Mouse (Mus musculus): Measurements from ENCODE around the gene Sp140. TPM values are rescaled to one million over a fixed set of nuclear protein-coding genes. Genes with fewer than 3 reads are reported as not detected.
"Not testable (repeated sequence)": the region's sequence is repeated elsewhere in the genome, so short reads cannot be mapped to it uniquely, and the experiment has no call there.

Gene Sp140
- total RNA-seq (2012; rRNA removed) (7.3 and 8.2 TPM in 2 replicates), polyA plus RNA-seq (2012; ENCODE audit: insufficient read depth in 1 of 2, insufficient read length in 2 of 2, low read depth in 1 of 2, low replicate concordance in 2 of 2, missing spikeins in 1 of 2) (10 to 100 TPM in 1 of 2 experiments, not detected in 1; 16.5 TPM)

DNA sequence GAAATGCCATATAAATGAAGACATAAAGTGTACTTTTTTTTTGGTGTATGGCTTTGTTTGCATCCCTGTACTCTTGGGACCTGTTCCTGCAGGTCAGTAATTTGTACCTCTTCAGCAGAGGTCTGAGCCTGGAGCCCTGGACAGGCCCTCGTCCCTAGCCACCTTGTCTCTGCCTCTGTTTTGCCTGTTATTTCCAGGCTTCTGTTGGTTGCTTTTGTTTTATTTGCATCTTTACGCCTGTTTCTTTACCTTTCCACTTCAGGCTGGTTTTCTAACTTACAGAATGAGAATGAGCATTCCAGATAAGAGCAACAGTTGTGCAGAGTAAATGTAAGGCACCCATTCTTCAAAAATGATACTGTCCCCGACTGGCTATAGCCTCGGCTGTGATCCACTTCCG, at the start of gene Sp140:
Gene Sp140 (plus strand): TSS at position 301 of the 400 bp plus-strand sequence.
- H3K79me2 ChIP-seq (ENCODE audit: control insufficient read depth, insufficient read depth, low read length, poor library complexity); H3K4me1 ChIP-seq (ENCODE audit: control insufficient read depth in 1 of 2, insufficient read depth in 2 of 2, low read length in 2 of 2); H3K36me3 ChIP-seq (ENCODE audit: control insufficient read depth in 1 of 2, insufficient read depth in 2 of 2, low read length in 2 of 2); H3K27me3 ChIP-seq (ENCODE audit: control insufficient read depth in 1 of 2, insufficient read depth in 2 of 2, low read length in 2 of 2); DNase-seq (ENCODE audit: low read depth, low spot score); H3K9me3 ChIP-seq (replicated peaks; ENCODE audit: insufficient read depth, low read length): not testable (repeated sequence)
- Histone ChIP-seq H3K27ac (ENCODE audit: control insufficient read depth, low read depth, low read length) (peak within 1 kb of the TSS; percentile 33), H3K4me3 (ENCODE audit: control insufficient read depth in 1 of 2, insufficient read depth in 1 of 2, low read depth in 2 of 2, low read length in 2 of 2) (peak within 1 kb of the TSS; percentile 59 to 65), H3K9ac (ENCODE audit: control insufficient read depth, low read depth, low read length, poor library complexity, severe bottlenecking) (peak within 1 kb of the TSS; percentile 72)

DNA sequence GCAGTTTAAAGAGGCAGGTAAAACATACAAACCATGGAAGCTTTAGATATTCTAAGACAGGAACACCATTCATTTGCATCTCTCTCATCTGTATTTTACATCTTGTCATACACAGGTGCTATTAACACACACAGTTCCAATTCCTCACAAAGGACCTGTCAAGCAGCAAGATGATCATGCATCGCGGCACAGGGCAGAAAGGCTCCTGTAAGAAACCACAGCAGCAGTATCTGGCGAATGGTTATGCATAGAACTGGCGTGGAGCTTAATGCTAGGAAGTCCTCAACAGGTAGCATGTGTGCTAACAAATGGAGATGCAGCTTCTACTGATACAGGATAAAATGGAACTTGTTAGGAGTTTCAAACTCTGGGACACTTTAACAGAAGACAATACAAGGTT, 44.9 kb upstream of the Sp140 start:
- H3K9ac ChIP-seq (ENCODE audit: control insufficient read depth, low read depth, low read length, poor library complexity, severe bottlenecking); H3K79me2 ChIP-seq (ENCODE audit: control insufficient read depth, insufficient read depth, low read length, poor library complexity); H3K9me3 ChIP-seq (replicated peaks; ENCODE audit: insufficient read depth, low read length); H3K4me3 ChIP-seq (ENCODE audit: control insufficient read depth in 1 of 2, insufficient read depth in 1 of 2, low read depth in 2 of 2, low read length in 2 of 2); DNase-seq (ENCODE audit: low read depth, low spot score); H3K27me3 ChIP-seq (ENCODE audit: control insufficient read depth in 1 of 2, insufficient read depth in 2 of 2, low read length in 2 of 2); H3K36me3 ChIP-seq (ENCODE audit: control insufficient read depth in 1 of 2, insufficient read depth in 2 of 2, low read length in 2 of 2); H3K27ac ChIP-seq (ENCODE audit: control insufficient read depth, low read depth, low read length); H3K4me1 ChIP-seq (ENCODE audit: control insufficient read depth in 1 of 2, insufficient read depth in 2 of 2, low read length in 2 of 2): not testable (repeated sequence)

DNA sequence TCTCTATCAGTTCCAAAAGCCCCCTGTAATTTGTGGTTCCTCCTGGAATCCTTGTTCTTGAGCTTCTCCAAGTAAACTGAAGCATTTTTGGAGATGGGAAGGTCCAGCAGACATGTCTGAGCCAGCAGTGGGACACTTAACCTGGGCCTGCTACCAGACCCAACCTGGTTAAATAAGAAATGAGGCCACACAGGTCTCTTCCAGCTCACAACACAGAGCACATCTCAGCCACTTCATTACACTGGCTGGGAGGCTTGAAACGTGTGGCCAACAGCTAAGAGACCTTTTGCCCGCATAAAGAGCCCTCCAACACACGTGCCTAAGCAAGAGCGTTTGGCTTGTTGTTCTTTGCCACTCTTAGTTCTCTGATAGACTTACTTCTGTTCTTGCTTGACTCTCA, 26.6 kb upstream of the Sp140 start:
- not testable (repeated sequence) for H3K79me2 ChIP-seq (ENCODE audit: control insufficient read depth, insufficient read depth, low read length, poor library complexity); H3K36me3 ChIP-seq (ENCODE audit: control insufficient read depth in 1 of 2, insufficient read depth in 2 of 2, low read length in 2 of 2); H3K9ac ChIP-seq (ENCODE audit: control insufficient read depth, low read depth, low read length, poor library complexity, severe bottlenecking); DNase-seq (ENCODE audit: low read depth, low spot score); H3K4me3 ChIP-seq (ENCODE audit: control insufficient read depth in 1 of 2, insufficient read depth in 1 of 2, low read depth in 2 of 2, low read length in 2 of 2); H3K27me3 ChIP-seq (ENCODE audit: control insufficient read depth in 1 of 2, insufficient read depth in 2 of 2, low read length in 2 of 2); H3K27ac ChIP-seq (ENCODE audit: control insufficient read depth, low read depth, low read length); H3K9me3 ChIP-seq (replicated peaks; ENCODE audit: insufficient read depth, low read length)
- peaks cover 4 to 10% of the 10 kb centered on the region in 2 experiments; a peak in 3 of 4 replicates for H3K4me1 ChIP-seq (ENCODE audit: control insufficient read depth in 1 of 2, insufficient read depth in 2 of 2, low read length in 2 of 2)

DNA sequence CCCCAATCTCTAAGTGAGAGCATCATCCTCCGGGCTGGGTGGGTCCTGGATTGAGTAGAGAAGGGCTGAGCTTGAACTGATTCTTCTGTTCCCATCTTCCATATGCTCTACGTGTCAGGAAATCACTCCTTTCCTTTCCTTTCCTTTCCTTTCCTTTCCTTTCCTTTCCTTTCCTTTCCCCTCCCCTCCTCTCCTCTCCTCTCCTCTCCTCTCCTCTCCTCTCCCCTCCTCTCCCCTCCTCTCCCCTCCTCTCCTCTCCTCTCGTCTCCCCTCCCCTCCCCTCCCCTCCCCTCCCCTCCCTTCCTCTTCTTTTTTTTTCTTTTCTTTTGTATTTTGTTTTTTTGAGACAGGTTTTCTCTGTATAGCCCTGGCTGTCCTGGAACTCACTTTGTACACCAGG, 24.8 kb upstream of the Sp140 start, which contains the start of gene G530012D18Rik:
Gene G530012D18Rik (plus strand): TSS at position 301 of the 400 bp plus-strand sequence.
- not testable (repeated sequence) for H3K9ac ChIP-seq (ENCODE audit: control insufficient read depth, low read depth, low read length, poor library complexity, severe bottlenecking); H3K4me3 ChIP-seq (ENCODE audit: control insufficient read depth in 1 of 2, insufficient read depth in 1 of 2, low read depth in 2 of 2, low read length in 2 of 2); H3K27me3 ChIP-seq (ENCODE audit: control insufficient read depth in 1 of 2, insufficient read depth in 2 of 2, low read length in 2 of 2); H3K79me2 ChIP-seq (ENCODE audit: control insufficient read depth, insufficient read depth, low read length, poor library complexity); DNase-seq (ENCODE audit: low read depth, low spot score); H3K9me3 ChIP-seq (replicated peaks; ENCODE audit: insufficient read depth, low read length); H3K27ac ChIP-seq (ENCODE audit: control insufficient read depth, low read depth, low read length)
- peaks cover 4 to 15% of the 10 kb centered on the region in 2 experiments; a peak in 3 of 4 replicates for H3K4me1 ChIP-seq (ENCODE audit: control insufficient read depth in 1 of 2, insufficient read depth in 2 of 2, low read length in 2 of 2)
- H3K36me3 ChIP-seq (ENCODE audit: control insufficient read depth in 1 of 2, insufficient read depth in 2 of 2, low read length in 2 of 2): peaks cover 0 to 12% of the 10 kb centered on the region in 2 experiments; a peak in 2 of 4 replicates

DNA sequence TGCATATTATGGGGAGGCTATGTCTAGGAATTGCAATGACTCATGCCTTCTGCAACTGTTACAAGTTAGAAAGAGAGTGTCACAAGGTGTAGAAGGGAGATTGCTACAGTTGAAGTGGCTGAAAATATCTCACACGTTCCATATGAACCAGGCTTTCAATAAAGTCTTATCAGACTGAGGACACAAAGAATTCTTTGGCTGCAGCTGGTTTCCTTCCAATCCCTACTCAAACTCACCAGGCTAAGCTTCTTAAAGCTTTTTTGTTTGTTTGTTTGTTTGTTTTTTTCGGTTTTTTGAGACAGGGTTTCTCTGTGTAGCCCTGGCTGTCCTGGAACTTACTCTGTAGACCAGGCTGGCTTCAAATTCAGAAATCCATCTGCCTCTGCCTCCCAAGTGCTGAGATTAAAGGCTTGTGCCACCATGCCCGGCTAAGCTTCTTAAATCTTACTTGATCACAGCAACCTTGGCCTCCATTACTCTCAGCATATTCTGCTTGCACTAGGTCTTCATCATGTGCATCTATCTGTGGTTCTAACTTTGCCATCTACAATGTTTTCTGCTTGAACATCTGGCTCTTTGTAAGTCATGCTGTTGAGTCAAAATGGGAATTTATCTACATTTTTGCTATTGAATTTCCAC, 21.7 kb upstream of the Sp140 start:
- H3K9me3 ChIP-seq (replicated peaks; ENCODE audit: insufficient read depth, low read length); H3K27me3 ChIP-seq (ENCODE audit: control insufficient read depth in 1 of 2, insufficient read depth in 2 of 2, low read length in 2 of 2); H3K4me3 ChIP-seq (ENCODE audit: control insufficient read depth in 1 of 2, insufficient read depth in 1 of 2, low read depth in 2 of 2, low read length in 2 of 2); H3K9ac ChIP-seq (ENCODE audit: control insufficient read depth, low read depth, low read length, poor library complexity, severe bottlenecking); H3K79me2 ChIP-seq (ENCODE audit: control insufficient read depth, insufficient read depth, low read length, poor library complexity): not testable (repeated sequence)
- DNase-seq (ENCODE audit: low read depth, low spot score): peak; percentile 56
- Histone ChIP-seq H3K27ac (ENCODE audit: control insufficient read depth, low read depth, low read length) (peak overlapping the region; percentile 13), H3K36me3 (ENCODE audit: control insufficient read depth in 1 of 2, insufficient read depth in 2 of 2, low read length in 2 of 2) (peaks cover 0 to 16% of the 10 kb centered on the region in 2 experiments; a peak in 2 of 4 replicates), H3K4me1 (ENCODE audit: control insufficient read depth in 1 of 2, insufficient read depth in 2 of 2, low read length in 2 of 2) (peaks cover 6 to 18% of the 10 kb centered on the region in 2 experiments; a peak in 3 of 4 replicates)
- TF ChIP-seq EP300 (IDR thresholded peaks at IDR 0.05; ENCODE audit: low read depth in 1 of 2, low read length in 2 of 2): peak in 1 of 2 experiments; percentile 62; a peak in 3 of 4 replicates
- peak; percentile 65 for TF ChIP-seq TCF12 (IDR thresholded peaks at IDR 0.05; ENCODE audit: low read depth, low read length)
- TF ChIP-seq ETS1 (IDR thresholded peaks at IDR 0.05; ENCODE audit: low read depth, low read length): peak; percentile 38; the same call in 1 of the 2 replicates
- TF ChIP-seq GATA1 (IDR thresholded peaks at IDR 0.05; ENCODE audit: low read depth, low read length): peak; percentile 27; the same call in 1 of the 2 replicates
- TF ChIP-seq TAL1 (IDR thresholded peaks at IDR 0.05; ENCODE audit: low read length): peak; percentile 56

Measured in MEL (cell line).